Comparison of ENCODE assay signal across 17 mouse cellular contexts in the genomic region with DNA sequence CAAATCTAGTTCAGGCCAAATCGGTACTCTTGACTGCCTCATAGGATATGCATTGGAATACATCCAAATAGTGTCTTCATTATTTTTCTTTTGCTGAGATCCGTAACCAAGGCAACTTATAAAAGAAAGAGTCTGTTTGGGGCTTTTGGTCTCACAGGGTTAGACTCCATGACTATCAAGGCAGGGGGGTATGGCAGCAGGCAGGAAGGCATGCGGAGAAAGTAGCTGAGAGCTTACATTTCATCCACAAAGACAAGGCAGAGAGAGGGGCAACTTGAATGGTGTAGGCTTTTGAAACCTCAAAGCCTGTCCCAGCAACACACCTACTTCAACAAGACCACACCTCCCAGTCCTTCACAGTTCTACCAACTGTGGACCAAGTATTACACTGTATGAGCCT. TPM values are rescaled to one million over a fixed set of nuclear protein-coding genes. Genes with fewer than 3 reads are reported as not detected.
DNase-seq lines count a peak whose midpoint lies in the region; ATAC-seq and TF ChIP-seq lines count a peak whose summit lies in the region.
"Had no signal": no experiment of that assay in that cellular context is flagged by ENCODE, and none has a peak within 500 bp of the region (broad histone marks: within the 10 kb centered on the region; RNA-seq: fewer than 3 reads in every experiment).

No protein-coding gene starts in this region.

- ATAC-seq in embryonic facial prominence, embryonic 15.5 days (ENCODE audit: insufficient number of reproducible peaks, low FRiP score, low TSS enrichment, low read depth): no peak
- no peak for ATAC-seq in midbrain, embryonic 11.5 days (ENCODE audit: low FRiP score)
- ATAC-seq in midbrain, embryonic 13.5 days: no peak
- ATAC-seq in midbrain, postnatal 0 days (ENCODE audit: low FRiP score): no peak
- ATAC-seq: forebrain, embryonic 14.5 days; hindbrain, embryonic 16.5 days had no signal

- WGBS in embryonic facial prominence, embryonic 15.5 days: 47% methylated on average over 3 of the region's 3 CpGs
- 88% methylated on average over 3 of the region's 3 CpGs for WGBS in embryonic facial prominence, embryonic 10.5 days
- 68% methylated on average over 3 of the region's 3 CpGs for WGBS in midbrain, embryonic 11.5 days
- WGBS in midbrain, embryonic 13.5 days: 47% methylated on average over 3 of the region's 3 CpGs
- 30% methylated on average over 3 of the region's 3 CpGs for WGBS in midbrain, postnatal 0 days

- no peak for DNase-seq in embryonic facial prominence, embryonic 10.5 days (ENCODE audit: low spot score)
- DNase-seq in midbrain, embryonic 11.5 days (ENCODE audit: low spot score, missing footprints): peak; percentile 78
- DNase-seq in Muller cell, postnatal 12 days (ENCODE audit: inconsistent ontology term): peak; percentile 43
- DNase-seq in midbrain, postnatal 0 days (ENCODE audit: low spot score): peak; percentile 19
- DNase-seq in kidney, postnatal 4 days: no peak
- DNase-seq: adrenal gland, adult 2 months; adrenal gland, postnatal 25 days; cerebellum, postnatal 25 days; gastrocnemius, postnatal 36 days; heart, postnatal 14 days had no signal

- no peak overlapping the region for H3K4me3 ChIP-seq in embryonic facial prominence, embryonic 15.5 days (replicated peaks)
- no peak overlapping the region for H3K4me3 ChIP-seq in embryonic facial prominence, embryonic 10.5 days
- H3K4me3 ChIP-seq in midbrain, embryonic 11.5 days (ENCODE audit: low read depth, low read length): no peak overlapping the region
- H3K4me3 ChIP-seq in midbrain, embryonic 13.5 days (replicated peaks): no peak overlapping the region
- H3K4me3 ChIP-seq in midbrain, postnatal 0 days (ENCODE audit: low read depth, low read length): no peak overlapping the region
- H3K4me3 ChIP-seq: embryonic facial prominence, embryonic 13.5 days; heart, embryonic 10.5 days; heart, embryonic 15.5 days had no signal

- H3K4me2 ChIP-seq in embryonic facial prominence, embryonic 15.5 days (replicated peaks): no peak overlapping the region
- no peak overlapping the region for H3K4me2 ChIP-seq in midbrain, embryonic 11.5 days
- no peak overlapping the region for H3K4me2 ChIP-seq in midbrain, embryonic 13.5 days (replicated peaks)
- no peak overlapping the region for H3K4me2 ChIP-seq in midbrain, postnatal 0 days (ENCODE audit: low read depth, low read length, poor library complexity, severe bottlenecking)
- H3K4me2 ChIP-seq: embryonic facial prominence, embryonic 13.5 days; heart, embryonic 15.5 days had no signal

- H3K9me3 ChIP-seq in embryonic facial prominence, embryonic 15.5 days (replicated peaks): no peaks in the 10 kb centered on the region
- no peaks in the 10 kb centered on the region for H3K9me3 ChIP-seq in embryonic facial prominence, embryonic 10.5 days
- no peaks in the 10 kb centered on the region for H3K9me3 ChIP-seq in midbrain, embryonic 11.5 days (ENCODE audit: control insufficient read depth, low read length)
- no peaks in the 10 kb centered on the region for H3K9me3 ChIP-seq in midbrain, embryonic 13.5 days
- H3K9me3 ChIP-seq in midbrain, postnatal 0 days (ENCODE audit: low read length): no peaks in the 10 kb centered on the region
- H3K9me3 ChIP-seq: embryonic facial prominence, embryonic 13.5 days; heart, embryonic 10.5 days; heart, embryonic 15.5 days had no signal

- H3K27ac ChIP-seq in embryonic facial prominence, embryonic 15.5 days (replicated peaks): peak overlapping the region; percentile 77
- H3K27ac ChIP-seq in embryonic facial prominence, embryonic 10.5 days (replicated peaks): no peak overlapping the region
- H3K27ac ChIP-seq in midbrain, embryonic 11.5 days (ENCODE audit: low read depth, low read length): no peak overlapping the region
- no peak overlapping the region for H3K27ac ChIP-seq in midbrain, embryonic 13.5 days
- no peak overlapping the region for H3K27ac ChIP-seq in midbrain, postnatal 0 days (ENCODE audit: low read depth, low read length)
- H3K27ac ChIP-seq: heart, embryonic 15.5 days had no signal

- H3K9ac ChIP-seq in embryonic facial prominence, embryonic 15.5 days: no peak overlapping the region
- no peak overlapping the region for H3K9ac ChIP-seq in midbrain, embryonic 11.5 days (ENCODE audit: low read length)
- H3K9ac ChIP-seq in midbrain, embryonic 13.5 days (replicated peaks): no peak overlapping the region
- no peak overlapping the region for H3K9ac ChIP-seq in midbrain, postnatal 0 days (replicated peaks; ENCODE audit: low read length, poor library complexity, severe bottlenecking)
- H3K9ac ChIP-seq: embryonic facial prominence, embryonic 13.5 days; heart, embryonic 15.5 days had no signal

- H3K4me1 ChIP-seq in embryonic facial prominence, embryonic 15.5 days: peaks cover 50% of the 10 kb centered on the region
- H3K4me1 ChIP-seq in embryonic facial prominence, embryonic 10.5 days: peaks cover 59% of the 10 kb centered on the region
- peaks cover 11% of the 10 kb centered on the region for H3K4me1 ChIP-seq in midbrain, embryonic 11.5 days (ENCODE audit: control insufficient read depth, insufficient read depth, low read length)
- peaks cover 26% of the 10 kb centered on the region for H3K4me1 ChIP-seq in midbrain, embryonic 13.5 days (replicated peaks)
- 0 out of 2 replicates have a peak, but pooled peaks cover 7% of the 10 kb centered on the region for H3K4me1 ChIP-seq in midbrain, postnatal 0 days (ENCODE audit: insufficient read depth, low read length)

- TF ChIP-seq CTCF in midbrain, postnatal 0 days (IDR thresholded peaks at IDR 0.05): no peak

- peaks cover 2% of the 10 kb centered on the region for H3K36me3 ChIP-seq in embryonic facial prominence, embryonic 15.5 days
- peaks cover 4% of the 10 kb centered on the region for H3K36me3 ChIP-seq in embryonic facial prominence, embryonic 10.5 days (replicated peaks)
- no peaks in the 10 kb centered on the region for H3K36me3 ChIP-seq in midbrain, embryonic 11.5 days (ENCODE audit: control insufficient read depth, insufficient read depth, low read length)
- H3K36me3 ChIP-seq in midbrain, embryonic 13.5 days: peaks cover under 1% of the 10 kb centered on the region; the same call in 1 of the 2 replicates
- H3K36me3 ChIP-seq in midbrain, postnatal 0 days (ENCODE audit: insufficient read depth, low read length): no peaks in the 10 kb centered on the region
- H3K36me3 ChIP-seq: heart, embryonic 15.5 days had no signal

- no peaks in the 10 kb centered on the region for H3K27me3 ChIP-seq in embryonic facial prominence, embryonic 15.5 days
- H3K27me3 ChIP-seq in embryonic facial prominence, embryonic 10.5 days (replicated peaks; ENCODE audit: low read depth, poor library complexity, severe bottlenecking): 0 out of 2 replicates have a peak, but pooled peaks cover 6% of the 10 kb centered on the region
- no peaks in the 10 kb centered on the region; the same call in 1 of the 2 replicates for H3K27me3 ChIP-seq in midbrain, embryonic 11.5 days (ENCODE audit: control insufficient read depth, insufficient read depth, low read length)
- no peaks in the 10 kb centered on the region for H3K27me3 ChIP-seq in midbrain, embryonic 13.5 days
- no peaks in the 10 kb centered on the region for H3K27me3 ChIP-seq in midbrain, postnatal 0 days (ENCODE audit: insufficient read depth, low read length)
- H3K27me3 ChIP-seq: embryonic facial prominence, embryonic 13.5 days; heart, embryonic 15.5 days had no signal

RNA-seq across cellular contexts. Expression of gene Pofut2, which starts 3.3 kb away (rescaled TPM):
- 162 and 166 TPM in 2 replicates for polyA plus RNA-seq in embryonic facial prominence, embryonic 15.5 days (2015; fragmentation: Nextera tagmentation; extraction: Ambion mirVana)
- polyA plus RNA-seq in embryonic facial prominence, embryonic 10.5 days (2016; fragmentation: Nextera tagmentation; extraction: Ambion mirVana): 74.5 and 77.0 TPM in 2 replicates
- 63.6 and 69.7 TPM in 2 replicates for polyA plus RNA-seq in midbrain, embryonic 11.5 days (2014; fragmentation: Nextera tagmentation; extraction: Ambion mirVana)
- 57.0 and 57.7 TPM in 2 replicates for polyA plus RNA-seq in midbrain, embryonic 13.5 days (2015; fragmentation: Nextera tagmentation; extraction: Ambion mirVana)
- 34.8 and 49.9 TPM in 2 replicates for total RNA-seq in midbrain, postnatal 0 days (2014; rRNA removed)
- polyA plus RNA-seq in midbrain, postnatal 0 days (2015; fragmentation: Nextera tagmentation; extraction: Ambion mirVana): 43.2 and 44.8 TPM in 2 replicates

Comparison
In these comparisons a context has a peak if more than half of its experiments do, and no peak if none do; other contexts are left out.
1. DNase-seq: peak in midbrain, embryonic 11.5 days (single experiment), Muller cell, postnatal 12 days (single experiment) and midbrain, postnatal 0 days (single experiment); none in embryonic facial prominence, embryonic 10.5 days (single experiment) and kidney, postnatal 4 days (0 of 2).